Mouse (Mus musculus): ENCODE measurements around the gene Gabbr1.
"Not testable (repeated sequence)": the region's sequence is repeated elsewhere in the genome, so short reads cannot be mapped to it uniquely, and the experiment has no call there.

Gabbr1 gene

GRCm38 (mm10) chr17:37045611-37046311, at the start of gene Gabbr1:
Gabbr1 (plus strand) TSS chr17:37045966.
- DNase-seq: peak; percentile 86 to 88

GRCm38 (mm10) chr17:36997033-36997735, 48.6 kb upstream of the Gabbr1 start:
- peak; percentile 78 to 86 for DNase-seq

- no peak for DNase-seq
Measured at GRCm38 (mm10) chr17:36998477-36998876, 47.3 kb upstream of the Gabbr1 start.

- DNase-seq: no peak
Measured at GRCm38 (mm10) chr17:37000863-37001262, 44.9 kb upstream of the Gabbr1 start, which contains the start of gene Zfp57. Zfp57 (plus strand) TSS chr17:37001163.

GRCm38 (mm10) chr17:37002364-37003330, 43.1 kb upstream of the Gabbr1 start:
- DNase-seq: peak; percentile 77 to 87

- no peak for DNase-seq
Measured at GRCm38 (mm10) chr17:37003366-37003765, 42.4 kb upstream of the Gabbr1 start.

GRCm38 (mm10) chr17:37008161-37008560, 37.6 kb upstream of the Gabbr1 start:
- DNase-seq: no peak

- no peak for DNase-seq
Measured at GRCm38 (mm10) chr17:37009460-37010042, 36.2 kb upstream of the Gabbr1 start.

GRCm38 (mm10) chr17:37011719-37012118, 34.0 kb upstream of the Gabbr1 start:
- DNase-seq: no peak

- DNase-seq: no peak
Measured at GRCm38 (mm10) chr17:37012141-37012540, 33.6 kb upstream of the Gabbr1 start.

- DNase-seq: no peak
Measured at GRCm38 (mm10) chr17:37016333-37016732, 29.4 kb upstream of the Gabbr1 start.

GRCm38 (mm10) chr17:37018328-37018727, 27.4 kb upstream of the Gabbr1 start:
- no peak for DNase-seq

GRCm38 (mm10) chr17:37019242-37019641, 26.5 kb upstream of the Gabbr1 start:
- not testable (repeated sequence) for DNase-seq

- no peak for DNase-seq
Measured at GRCm38 (mm10) chr17:37022628-37023576, 22.9 kb upstream of the Gabbr1 start, which contains the start of gene Mog. Mog (minus strand) TSS chr17:37023398.

- DNase-seq: no peak
Measured at GRCm38 (mm10) chr17:37026425-37026824, 19.3 kb upstream of the Gabbr1 start.

- no peak for DNase-seq
Measured at GRCm38 (mm10) chr17:37027486-37027885, 18.3 kb upstream of the Gabbr1 start.

- no peak for DNase-seq
Measured at GRCm38 (mm10) chr17:37028212-37028611, 17.6 kb upstream of the Gabbr1 start.

- DNase-seq: peak; percentile 92
Measured at GRCm38 (mm10) chr17:37028683-37029120, 17.1 kb upstream of the Gabbr1 start.

- DNase-seq: no peak
Measured at GRCm38 (mm10) chr17:37029162-37029561, 16.6 kb upstream of the Gabbr1 start.

- DNase-seq: no peak
Measured at GRCm38 (mm10) chr17:37039127-37039894, 6.5 kb upstream of the Gabbr1 start.

Measured in lung, postnatal 4 days (tissue).